Mouse (Mus musculus) v-Abl transformed pro-B cells (cell line): Measurements from ENCODE around the gene Ttll7.

Source experiments
- in situ Hi-C, 2 experiments: fragments of 400-800 bp; cut with MboI; formaldehyde crosslinking; loops; one replicate each; pipeline ENCODE4 v1.15.1; 2025; ENCODE audit not compliant: unreplicated experiment in 2 of 2

Gene Ttll7

GRCm38 (mm10) chr3:146967242-146967641 is 115.1 kb downstream of the Ttll7 start:
- in situ Hi-C loops: no loop called here

DNA sequence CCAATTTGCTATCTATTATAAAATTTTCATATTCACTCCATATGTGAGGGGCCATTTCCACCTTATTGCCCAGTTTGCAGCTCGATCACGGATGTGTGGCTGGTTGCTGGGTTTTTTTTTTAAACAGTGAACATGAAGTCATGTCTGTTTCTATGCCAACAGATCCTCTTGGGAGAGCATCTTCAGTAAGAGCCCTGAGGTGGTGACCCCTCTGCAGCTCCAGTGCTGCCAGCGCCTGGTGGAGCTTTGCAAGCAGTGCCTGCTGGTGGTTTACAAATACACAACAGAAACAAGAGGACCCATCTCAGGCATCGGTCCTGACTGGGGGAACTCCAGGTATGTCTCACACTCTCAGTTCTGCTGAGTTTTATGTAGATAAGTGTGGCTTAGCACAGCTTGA is 115.7 kb downstream of the Ttll7 start:
- in situ Hi-C loops: no loop called here

DNA sequence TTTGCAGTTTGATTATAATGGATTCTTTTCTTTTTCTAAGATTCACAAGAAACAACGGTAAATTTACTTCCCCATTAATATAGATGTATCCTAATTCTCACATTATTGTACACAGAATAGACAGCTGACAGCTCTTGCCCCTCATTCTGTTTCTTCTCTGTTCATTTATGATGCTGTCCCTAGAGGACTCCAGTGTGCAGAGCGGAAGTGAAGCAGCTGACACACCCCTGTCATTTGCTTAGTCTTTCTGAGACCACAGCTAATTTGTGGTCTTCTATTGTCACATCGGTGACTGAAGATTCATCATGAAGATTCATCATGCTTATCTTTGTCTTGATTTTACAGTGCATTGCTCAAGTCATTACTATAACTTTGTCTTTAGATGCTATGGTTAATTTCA is 126.1 kb downstream of the Ttll7 start:
- in situ Hi-C loops: no loop called here

GRCm38 (mm10) chr3:146993834-146994669 is 141.9 kb downstream of the Ttll7 start:
- in situ Hi-C loops: no loop called here

DNA sequence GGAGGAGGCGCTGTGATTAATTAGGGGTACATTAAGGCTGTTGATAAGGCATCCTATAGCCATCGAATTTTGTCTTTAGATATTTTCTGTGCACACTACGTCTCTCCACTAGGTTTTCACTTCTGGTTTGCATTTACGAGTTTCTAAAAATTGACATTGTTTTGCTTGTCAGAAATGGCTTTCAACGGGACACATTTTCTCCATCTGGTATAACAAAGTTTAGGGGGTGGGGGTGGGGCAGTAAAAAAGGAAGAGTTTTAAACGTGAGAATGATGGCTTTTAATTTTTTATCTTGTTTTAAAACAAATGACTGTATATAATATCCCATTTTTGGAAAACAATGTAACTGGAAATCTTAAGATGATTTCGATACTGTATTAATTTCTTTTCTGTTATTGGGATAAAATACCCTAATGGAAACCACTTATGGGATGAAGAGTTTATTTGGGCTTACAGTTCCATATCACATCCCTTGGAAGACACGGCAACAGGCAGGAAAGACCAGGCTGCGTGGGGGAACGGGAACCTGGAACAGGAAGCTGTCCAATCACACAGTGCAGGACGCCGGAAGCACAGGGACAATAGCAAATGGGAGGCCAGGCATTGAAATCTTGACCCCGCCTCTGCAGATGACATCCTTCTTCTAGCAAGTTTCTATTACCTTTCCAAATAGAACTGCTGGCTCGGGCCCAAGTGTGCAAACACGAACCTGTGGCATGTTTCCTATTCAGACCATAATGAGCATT is 142.7 kb downstream of the Ttll7 start:
- in situ Hi-C loops: no loop called here

DNA sequence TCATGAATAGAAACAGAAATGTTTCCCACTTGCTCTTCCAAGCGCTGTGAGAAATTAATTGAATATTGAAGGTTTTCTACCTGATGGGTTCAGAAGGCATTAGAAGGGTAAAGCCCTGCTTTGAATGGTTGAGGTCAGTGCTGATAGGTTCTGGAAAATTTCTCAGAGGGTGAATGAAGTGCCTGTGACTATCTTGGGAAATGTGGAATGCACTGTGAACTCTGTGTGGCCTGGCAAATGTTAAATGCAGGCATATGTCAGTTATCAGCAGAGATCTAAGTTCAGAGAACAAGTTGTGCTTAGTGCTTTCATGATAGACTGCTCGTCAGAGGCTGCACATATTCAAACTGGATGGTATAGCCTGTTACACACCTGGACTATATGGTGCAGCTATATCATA is 147.0 kb downstream of the Ttll7 start:
- in situ Hi-C loops: no loop called here

DNA sequence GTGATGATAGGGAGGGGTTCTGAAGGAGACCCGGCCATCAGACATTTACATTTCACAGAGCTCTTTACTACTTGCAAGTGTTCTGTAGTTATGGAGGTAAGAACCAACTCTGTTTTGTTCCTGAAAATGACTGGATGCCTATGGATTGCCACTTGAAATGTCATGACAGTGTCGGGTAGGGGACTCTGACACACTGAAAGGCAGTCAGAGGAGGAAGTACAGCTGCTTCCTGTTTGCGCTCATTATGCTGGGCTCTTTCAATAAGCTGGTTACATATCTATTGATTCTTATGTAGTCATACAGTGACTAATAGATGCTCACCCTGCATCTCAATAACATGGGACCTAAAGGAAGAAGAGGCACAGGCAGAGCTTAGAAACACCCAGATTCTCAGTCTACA is 148.8 kb downstream of the Ttll7 start:
- in situ Hi-C loops: no loop called here

- in situ Hi-C loops: no loop called here
Measured at GRCm38 (mm10) chr3:147001557-147001956, 149.4 kb downstream of the Ttll7 start.

- in situ Hi-C loops: no loop called here
Measured at GRCm38 (mm10) chr3:147016506-147016905, 164.3 kb downstream of the Ttll7 start.

DNA sequence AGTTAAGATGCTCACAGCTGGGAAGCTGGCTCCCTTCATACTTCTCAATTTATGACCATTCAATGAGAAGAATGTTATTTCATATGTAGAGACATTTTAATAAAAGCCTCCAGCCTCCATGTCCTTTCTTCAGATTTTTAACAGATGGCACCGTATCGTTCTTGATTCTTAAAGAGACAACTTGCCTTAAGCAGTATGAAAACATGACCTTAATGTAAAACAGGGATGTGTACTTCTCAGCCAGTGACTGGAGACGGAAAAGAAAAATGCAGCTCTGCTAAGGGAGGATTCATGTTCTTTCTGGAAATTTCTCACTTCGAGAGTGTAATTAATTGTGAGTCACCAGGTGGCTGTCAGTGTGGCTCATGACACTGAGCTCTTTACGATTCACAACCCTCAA is 167.3 kb downstream of the Ttll7 start:
- in situ Hi-C loops: no loop called here

- in situ Hi-C loops: no loop called here
Measured at GRCm38 (mm10) chr3:147026248-147026647, 174.1 kb downstream of the Ttll7 start.

- in situ Hi-C loops: no loop called here
Measured at GRCm38 (mm10) chr3:147028382-147028781, 176.2 kb downstream of the Ttll7 start.

DNA sequence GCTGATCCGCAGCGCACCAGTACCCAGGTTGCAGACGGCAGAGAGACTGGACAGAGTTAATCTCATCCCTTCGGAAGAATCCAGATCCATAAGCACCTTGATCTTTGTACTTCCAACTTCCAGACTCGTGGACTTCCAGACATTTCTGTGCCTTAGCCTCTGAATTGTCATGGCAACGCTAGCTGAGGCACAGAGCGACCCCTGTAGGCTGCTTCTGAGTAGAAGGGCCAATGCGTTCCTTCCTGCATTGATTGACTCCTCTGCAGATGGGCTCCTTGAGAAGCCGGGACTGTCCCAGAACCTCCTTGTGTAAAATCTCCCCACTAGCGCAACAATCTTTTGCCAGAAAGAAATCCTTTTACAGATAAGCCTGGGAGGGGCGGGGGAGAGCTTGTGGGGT is 177.6 kb downstream of the Ttll7 start:
- in situ Hi-C loops: no loop called here

- in situ Hi-C loops: no loop called here
Measured at GRCm38 (mm10) chr3:147030266-147030880, 178.2 kb downstream of the Ttll7 start.
